Mouse (Mus musculus) lung, adult 2 months (tissue): ENCODE measurements at regions not wholly inside any gene's neighbourhood (a gene's known extent, or its start where the extent isn't known, plus 50 kb on each side); places are given as distances from the start of the nearest gene placed in this dataset.

Experiments
- CTCF ChIP-seq: fragments of 200-500 bp; IDR thresholded peaks from 2 replicates; pipeline ENCODE4 v1.5.1; 2011; ENCODE audit warnings: mild to moderate bottlenecking, low read length, control low read depth; ENCODE audit not compliant: insufficient read depth
- POLR2A ChIP-seq: fragments of 200-500 bp; IDR thresholded peaks from 2 replicates; pipeline ENCODE4 v1.6.1; 2011; ENCODE audit warnings: low read depth, mild to moderate bottlenecking, control low read depth, low read length, borderline replicate concordance; ENCODE audit errors: extremely low read depth

DNA sequence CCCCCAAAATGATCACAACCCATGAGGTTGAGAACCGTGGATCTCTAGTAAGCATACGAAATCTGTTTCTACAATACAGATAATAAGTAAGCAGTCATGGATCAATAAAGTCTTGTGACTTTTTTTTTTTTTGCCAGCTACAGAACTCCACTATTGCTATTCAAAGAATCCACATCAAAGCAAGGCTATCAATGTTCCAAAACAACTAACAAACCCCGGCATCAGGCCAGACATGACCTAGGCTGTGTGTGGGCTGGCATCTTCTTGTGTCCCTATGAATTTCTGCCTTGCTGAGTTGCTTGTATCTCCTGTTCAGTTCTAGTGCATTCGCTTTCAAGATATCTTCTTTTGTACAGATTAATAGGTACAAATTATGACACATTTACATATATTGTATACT, 79.8 kb upstream of the Gnai1 start:
- TF ChIP-seq POLR2A (no peak), CTCF (no peak)
